Comparison of ENCODE assay signal across 22 mouse cellular contexts in the genomic region with DNA sequence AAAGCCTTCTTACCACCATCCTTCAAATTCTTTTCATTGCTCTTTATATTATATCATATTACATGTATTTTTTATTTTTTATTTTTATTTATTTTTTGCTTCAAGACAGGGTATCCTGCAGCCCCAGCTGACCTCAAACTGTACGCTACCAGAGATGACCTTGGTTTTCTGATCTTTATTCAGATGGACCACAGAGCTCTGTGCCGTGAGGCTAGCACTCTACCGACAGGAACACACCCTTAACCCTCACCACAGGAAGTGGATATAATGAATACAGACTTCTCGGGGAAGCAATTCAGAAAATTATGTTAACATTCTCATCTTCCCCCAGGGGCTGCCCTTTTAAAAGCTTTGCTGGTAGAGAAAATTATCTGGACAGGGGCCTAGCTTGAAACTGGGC.
DNase-seq lines count a peak whose midpoint lies in the region; ATAC-seq lines count a peak whose summit lies in the region.
"Had no signal": no experiment of that assay in that cellular context is flagged by ENCODE, and none has a peak within 500 bp of the region (broad histone marks: within the 10 kb centered on the region; RNA-seq: fewer than 3 reads in every experiment).

No protein-coding gene starts in this region.

- peaks cover 2% of the 10 kb centered on the region; the same call in 1 of the 2 replicates for H3K4me1 ChIP-seq in hindbrain, embryonic 10.5 days (replicated peaks)
- no peaks in the 10 kb centered on the region for H3K4me1 ChIP-seq in hindbrain, embryonic 11.5 days (replicated peaks; ENCODE audit: control insufficient read depth, insufficient read depth, low read length)
- H3K4me1 ChIP-seq in embryonic facial prominence, embryonic 10.5 days: peaks cover 21% of the 10 kb centered on the region
- peaks cover 4% of the 10 kb centered on the region for H3K4me1 ChIP-seq in limb, embryonic 10.5 days

- H3K27ac ChIP-seq in hindbrain, embryonic 10.5 days: no peak overlapping the region
- no peak overlapping the region for H3K27ac ChIP-seq in hindbrain, embryonic 11.5 days (ENCODE audit: low read depth, low read length)
- no peak overlapping the region for H3K27ac ChIP-seq in embryonic facial prominence, embryonic 10.5 days (replicated peaks)
- no peak overlapping the region for H3K27ac ChIP-seq in limb, embryonic 10.5 days
- H3K27ac ChIP-seq: embryonic facial prominence, embryonic 15.5 days; forebrain, embryonic 10.5 days; gastrocnemius, adult 2 months; hindbrain, embryonic 14.5 days had no signal

- no peaks in the 10 kb centered on the region for H3K27me3 ChIP-seq in hindbrain, embryonic 10.5 days (ENCODE audit: insufficient read depth, poor library complexity, severe bottlenecking)
- no peaks in the 10 kb centered on the region for H3K27me3 ChIP-seq in hindbrain, embryonic 11.5 days (ENCODE audit: control insufficient read depth, insufficient read depth, low read length)
- H3K27me3 ChIP-seq in embryonic facial prominence, embryonic 10.5 days (replicated peaks; ENCODE audit: low read depth, poor library complexity, severe bottlenecking): no peaks in the 10 kb centered on the region
- H3K27me3 ChIP-seq in limb, embryonic 10.5 days (ENCODE audit: low read depth, poor library complexity, severe bottlenecking): no peaks in the 10 kb centered on the region
- H3K27me3 ChIP-seq: embryonic facial prominence, embryonic 15.5 days had no signal

- H3K36me3 ChIP-seq in hindbrain, embryonic 10.5 days: no peaks in the 10 kb centered on the region
- H3K36me3 ChIP-seq in hindbrain, embryonic 11.5 days (ENCODE audit: control insufficient read depth, insufficient read depth, low read length): no peaks in the 10 kb centered on the region
- no peaks in the 10 kb centered on the region for H3K36me3 ChIP-seq in embryonic facial prominence, embryonic 10.5 days (replicated peaks)
- no peaks in the 10 kb centered on the region for H3K36me3 ChIP-seq in limb, embryonic 10.5 days
- H3K36me3 ChIP-seq: embryonic facial prominence, embryonic 15.5 days; forebrain, embryonic 10.5 days; G1E had no signal

- no peak overlapping the region for H3K4me3 ChIP-seq in hindbrain, embryonic 10.5 days
- no peak overlapping the region for H3K4me3 ChIP-seq in hindbrain, embryonic 11.5 days (ENCODE audit: low read depth, low read length)
- no peak overlapping the region for H3K4me3 ChIP-seq in embryonic facial prominence, embryonic 10.5 days
- no peak overlapping the region for H3K4me3 ChIP-seq in limb, embryonic 10.5 days
- H3K4me3 ChIP-seq: embryonic facial prominence, embryonic 15.5 days; erythroblast, embryonic 14.5 days; forebrain, embryonic 10.5 days; gastrocnemius, adult 2 months had no signal

- WGBS in hindbrain, embryonic 10.5 days: 50% methylated on average over 4 of the region's 4 CpGs
- 38% methylated on average over 4 of the region's 4 CpGs for WGBS in hindbrain, embryonic 11.5 days
- WGBS in embryonic facial prominence, embryonic 10.5 days: 47% methylated on average over 4 of the region's 4 CpGs
- 66% methylated on average over 4 of the region's 4 CpGs for WGBS in limb, embryonic 10.5 days

- no peak for ATAC-seq in hindbrain, embryonic 11.5 days (ENCODE audit: low FRiP score)
- ATAC-seq: CD4-positive, CD25-positive, alpha-beta regulatory T cell, adult 4 months; forebrain, embryonic 14.5 days; intestine, embryonic 16.5 days had no signal

- H3K9me3 ChIP-seq in hindbrain, embryonic 10.5 days: no peaks in the 10 kb centered on the region
- H3K9me3 ChIP-seq in hindbrain, embryonic 11.5 days (ENCODE audit: control insufficient read depth, low read length): no peaks in the 10 kb centered on the region
- H3K9me3 ChIP-seq in embryonic facial prominence, embryonic 10.5 days: no peaks in the 10 kb centered on the region
- H3K9me3 ChIP-seq in limb, embryonic 10.5 days (replicated peaks): no peaks in the 10 kb centered on the region
- H3K9me3 ChIP-seq: embryonic facial prominence, embryonic 15.5 days; forebrain, embryonic 10.5 days; G1E had no signal

- peak; percentile 0 for DNase-seq in hindbrain, embryonic 10.5 days (ENCODE audit: low spot score)
- no peak for DNase-seq in hindbrain, embryonic 11.5 days (ENCODE audit: low spot score)
- peak; percentile 2 for DNase-seq in testis, postnatal 14 days (ENCODE audit: low spot score)
- no peak for DNase-seq in testis, postnatal 10 days (ENCODE audit: low spot score)
- peak; percentile 7 for DNase-seq in embryonic facial prominence, embryonic 10.5 days (ENCODE audit: low spot score)
- peak; percentile 18 for DNase-seq in limb, embryonic 10.5 days (ENCODE audit: low spot score)
- no peak for DNase-seq in kidney, adult 9 months
- DNase-seq: adrenal gland, adult 8-10 months; adrenal gland, postnatal 36 days; B cell, adult 2 months; gastrocnemius, adult 2 months; gastrocnemius, postnatal 25 days; heart, postnatal 36 days had no signal

- H3K9ac ChIP-seq in hindbrain, embryonic 11.5 days (ENCODE audit: low read depth, low read length): no peak overlapping the region
- H3K9ac ChIP-seq: embryonic facial prominence, embryonic 15.5 days; hindbrain, embryonic 14.5 days had no signal

- no peak overlapping the region for H3K4me2 ChIP-seq in hindbrain, embryonic 11.5 days (replicated peaks; ENCODE audit: low read depth, low read length)
- H3K4me2 ChIP-seq: embryonic facial prominence, embryonic 15.5 days; heart, embryonic 11.5 days; hindbrain, embryonic 14.5 days had no signal

Comparison
In these comparisons a context has a peak if more than half of its experiments do, and no peak if none do; other contexts are left out.
1. DNase-seq: peak in hindbrain, embryonic 10.5 days (single experiment), testis, postnatal 14 days (single experiment), embryonic facial prominence, embryonic 10.5 days (single experiment) and limb, embryonic 10.5 days (single experiment); none in hindbrain, embryonic 11.5 days (single experiment), testis, postnatal 10 days (single experiment) and kidney, adult 9 months (single experiment).